Mouse (Mus musculus) G1E (cell line): Measurements from ENCODE around the gene Dnajc12.

ENCODE experiments used
- CTCF ChIP-seq: IDR thresholded peaks from 2 replicates; pipeline ENCODE4 v1.5.1; 2012; ENCODE audit warnings: low read depth, low read length, inconsistent platforms, mixed read lengths
- GATA1 ChIP-seq: IDR thresholded peaks from 2 replicates; pipeline ENCODE4 v1.6.1; 2012; ENCODE audit warnings: borderline replicate concordance, low read length, inconsistent platforms, mixed read lengths
- GATA2 ChIP-seq: IDR thresholded peaks from 2 replicates; pipeline ENCODE4 v1.6.1; 2012; ENCODE audit warnings: low read depth, low read length, inconsistent platforms, borderline replicate concordance
- POLR2AphosphoS5 ChIP-seq: IDR thresholded peaks from 2 replicates; pipeline ENCODE4 v1.6.1; 2012; ENCODE audit warnings: low read depth, low read length, inconsistent platforms; ENCODE audit not compliant: insufficient replicate concordance
- TAL1 ChIP-seq: conservative IDR thresholded peaks from 2 replicates; pipeline ENCODE4 v1.6.1; 2012; ENCODE audit warnings: low read depth, low read length, inconsistent platforms, mixed read lengths

GRCm38 (mm10) chr10:63341351-63341750, 40.9 kb upstream of the Dnajc12 start:
- no peak for TF ChIP-seq CTCF
- no peak for TF ChIP-seq TAL1
- no peak for TF ChIP-seq POLR2AphosphoS5
- TF ChIP-seq GATA1 = no peak
- no peak for TF ChIP-seq GATA2
